Mouse (Mus musculus) ZHBTc4 (cell line): ENCODE measurements at regions not wholly inside any gene's neighbourhood (a gene's known extent, or its start where the extent isn't known, plus 50 kb on each side); places are given as distances from the start of the nearest gene placed in this dataset.

ENCODE experiments used
- DNase-seq: peaks from one replicate; pipeline ENCODE4 v3.0.0-alpha.2; 2011; ENCODE audit warnings: low read depth, low spot score

DNA sequence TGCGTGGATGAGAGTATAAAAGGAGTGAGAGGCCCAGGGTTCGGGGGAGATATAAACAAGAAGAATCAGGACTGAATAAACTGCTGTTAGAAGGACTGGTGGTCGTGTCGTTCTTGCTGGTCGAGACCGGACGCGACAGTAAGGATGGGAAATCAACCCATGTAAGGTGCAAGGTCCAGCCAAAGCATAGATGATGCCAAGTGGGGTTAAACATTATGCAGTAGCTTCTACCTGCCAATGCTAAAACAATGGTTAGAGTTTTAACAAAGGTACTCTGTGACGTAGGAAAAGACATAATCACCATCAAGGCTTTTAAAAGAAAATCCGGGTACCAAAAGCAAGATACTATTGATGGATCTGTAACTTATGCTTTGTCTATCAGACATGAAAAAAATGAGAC, 58.4 kb upstream of the Tmc1 start:
- no peak for DNase-seq

DNA sequence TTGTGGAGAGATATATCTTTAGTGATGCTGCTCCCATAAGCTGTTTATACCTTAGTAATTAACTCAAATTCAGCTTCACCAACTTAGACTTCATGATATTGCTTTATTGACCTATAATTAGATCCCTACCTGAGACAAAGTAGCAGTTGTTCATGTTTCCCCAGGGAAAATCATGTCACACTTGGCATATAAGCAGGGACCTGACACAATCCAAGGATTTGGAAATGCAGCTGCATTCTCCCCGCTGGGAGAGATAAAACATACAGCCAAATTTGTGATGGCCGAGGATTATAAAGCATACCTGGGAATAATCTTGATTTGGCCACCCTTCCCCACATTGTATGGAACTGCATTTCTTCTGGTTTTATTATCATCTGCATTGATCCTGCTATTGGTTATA, 55.6 kb upstream of the Tmc1 start:
- DNase-seq: no peak

DNA sequence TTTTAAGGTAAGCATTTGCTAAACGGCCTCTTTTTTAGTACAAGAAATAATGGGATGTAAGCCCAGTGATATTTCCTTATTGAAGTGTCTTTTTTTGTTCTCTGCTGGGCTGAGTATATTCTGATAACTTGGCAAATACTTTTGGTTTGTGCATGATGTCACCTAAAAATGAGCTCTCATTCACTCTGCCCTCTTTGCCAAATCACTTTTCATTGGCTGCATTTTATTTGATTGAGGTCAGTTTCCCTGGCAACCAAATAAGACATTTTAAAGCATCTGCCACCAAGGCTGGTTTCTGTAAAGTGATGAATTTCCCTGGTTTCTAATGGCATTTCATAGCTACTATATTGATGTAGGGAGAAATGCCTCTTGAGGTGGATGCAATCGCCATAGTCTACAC, 50.4 kb upstream of the Tmc1 start:
- no peak for DNase-seq
